Mouse (Mus musculus) C2C12 (cell line): Measurements from ENCODE around the gene Gm12248. TPM values are rescaled to one million over a fixed set of nuclear protein-coding genes. Genes with fewer than 3 reads are reported as not detected.

Source experiments
- H3K27me3 ChIP-seq: one replicate; pipeline ENCODE4 v1.6.1; 2011; ENCODE audit not compliant: control insufficient read depth, insufficient read depth, insufficient read length
- H3K36me3 ChIP-seq: one replicate; pipeline ENCODE4 v1.6.1; 2011; ENCODE audit not compliant: control insufficient read depth, insufficient read depth
- H3K4me3 ChIP-seq: one replicate; pipeline ENCODE4 v1.5.1; 2011; ENCODE audit warnings: mild to moderate bottlenecking, control low read depth; ENCODE audit not compliant: poor library complexity, insufficient read depth, severe bottlenecking
- H3K79me2 ChIP-seq: one replicate; pipeline ENCODE4 v1.6.1; 2011; ENCODE audit not compliant: control insufficient read depth, insufficient read depth
- H3K79me3 ChIP-seq: one replicate; pipeline ENCODE4 v1.6.1; 2011; ENCODE audit warnings: low read depth, control low read depth
- H3ac ChIP-seq: one replicate; pipeline ENCODE3; 2011; ENCODE audit warnings: low read depth; ENCODE audit not compliant: control insufficient read depth, insufficient read length
- CEBPB ChIP-seq: IDR thresholded peaks from one replicate; pipeline ENCODE4 v1.6.1; 2011; ENCODE audit warnings: low read depth, mild to moderate bottlenecking, control low read depth, moderate library complexity
- CTCF ChIP-seq: IDR thresholded peaks from one replicate; pipeline ENCODE4 v1.5.1; 2011; ENCODE audit not compliant: control insufficient read depth, insufficient read depth, insufficient read length
- FOSL1 ChIP-seq: IDR thresholded peaks from one replicate; pipeline ENCODE4 v1.8.0; 2011; ENCODE audit warnings: mild to moderate bottlenecking, low read length; ENCODE audit not compliant: poor library complexity, insufficient read depth, severe bottlenecking
- MAX ChIP-seq: IDR thresholded peaks from one replicate; pipeline ENCODE4 v1.6.1; 2011; ENCODE audit warnings: mild to moderate bottlenecking, control low read depth
- MYOD1 ChIP-seq: IDR thresholded peaks from one replicate; pipeline ENCODE4 v1.6.1; 2011; ENCODE audit warnings: low read depth; ENCODE audit not compliant: control insufficient read depth, insufficient read length
- MYOG ChIP-seq: IDR thresholded peaks from one replicate; pipeline ENCODE4 v1.6.1; 2011; ENCODE audit not compliant: control insufficient read depth, insufficient read length; ENCODE audit errors: extremely low read depth
- USF1 ChIP-seq: IDR thresholded peaks from one replicate; pipeline ENCODE4 v1.6.1; 2011; ENCODE audit warnings: low read depth, mild to moderate bottlenecking, control low read depth, moderate library complexity
- polyA plus RNA-seq: library from polyadenylated mRNA; unstranded; fragments of >200 nt; fragmentation: generic; extraction: Trizol; gene quantifications from one replicate; pipeline ENCODE4 v1.2.1, GENCODE M21; 2012; ENCODE audit warnings: missing spikeins

Gm12248 gene
- polyA plus RNA-seq, 1 experiment, result 0.04 TPM

DNA sequence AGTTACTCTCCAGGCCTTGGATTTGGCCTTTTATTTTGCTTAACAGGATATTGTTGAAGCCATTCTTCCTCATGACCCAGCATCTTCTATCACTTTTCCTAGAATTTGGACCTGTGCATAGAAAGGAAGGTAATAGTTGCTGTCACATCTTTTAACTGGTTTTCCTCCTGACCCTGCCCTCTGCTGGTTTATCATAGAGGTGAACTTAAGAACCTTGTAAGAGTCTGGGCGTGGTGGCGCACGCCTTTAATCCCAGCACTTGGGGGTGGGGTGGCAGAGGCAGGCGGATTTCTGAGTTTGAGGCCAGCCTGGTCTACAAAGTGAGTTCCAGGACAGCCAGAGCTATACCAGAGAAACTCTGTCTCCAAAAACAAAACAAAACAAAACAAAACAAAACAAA is 74.2 kb downstream of the Gm12248 start:
- TF ChIP-seq CTCF (no peak), MYOD1 (no peak), FOSL1 (no peak), USF1 (no peak), CEBPB (no peak), MAX (no peak), MYOG (no peak)
- Histone ChIP-seq H3ac (no peak overlapping the region), H3K79me2 (peaks cover 100% of the 10 kb centered on the region), H3K36me3 (no peaks in the 10 kb centered on the region), H3K27me3 (no peaks in the 10 kb centered on the region), H3K79me3 (peaks cover 100% of the 10 kb centered on the region), H3K4me3 (no peak overlapping the region)

DNA sequence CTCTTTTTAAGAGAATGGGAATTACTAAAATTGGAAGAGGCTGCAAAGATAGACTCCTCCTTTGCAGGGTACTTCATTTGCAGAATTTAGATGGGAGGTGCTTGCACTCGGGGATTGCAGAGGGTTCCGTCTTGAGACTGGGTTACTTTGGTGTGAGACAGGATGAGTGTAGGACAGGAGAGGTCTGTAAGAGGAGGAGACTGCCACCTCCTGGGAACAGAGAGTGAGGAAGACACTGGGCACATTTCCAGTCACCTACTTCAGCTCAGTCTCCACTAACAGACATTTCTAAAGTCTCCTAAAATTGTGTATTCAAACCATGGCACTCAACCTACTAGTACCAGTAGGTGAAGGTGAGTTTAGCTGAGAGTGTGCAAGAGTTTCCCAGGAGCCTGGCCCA is 74.6 kb downstream of the Gm12248 start:
- Histone ChIP-seq H3K4me3 (no peak overlapping the region), H3K79me3 (peaks cover 100% of the 10 kb centered on the region), H3K79me2 (peaks cover 100% of the 10 kb centered on the region), H3K27me3 (no peaks in the 10 kb centered on the region), H3ac (no peak overlapping the region), H3K36me3 (no peaks in the 10 kb centered on the region)
- TF ChIP-seq MYOG (no peak), CTCF (no peak), FOSL1 (no peak), MAX (no peak), USF1 (no peak), MYOD1 (no peak), CEBPB (no peak)

DNA sequence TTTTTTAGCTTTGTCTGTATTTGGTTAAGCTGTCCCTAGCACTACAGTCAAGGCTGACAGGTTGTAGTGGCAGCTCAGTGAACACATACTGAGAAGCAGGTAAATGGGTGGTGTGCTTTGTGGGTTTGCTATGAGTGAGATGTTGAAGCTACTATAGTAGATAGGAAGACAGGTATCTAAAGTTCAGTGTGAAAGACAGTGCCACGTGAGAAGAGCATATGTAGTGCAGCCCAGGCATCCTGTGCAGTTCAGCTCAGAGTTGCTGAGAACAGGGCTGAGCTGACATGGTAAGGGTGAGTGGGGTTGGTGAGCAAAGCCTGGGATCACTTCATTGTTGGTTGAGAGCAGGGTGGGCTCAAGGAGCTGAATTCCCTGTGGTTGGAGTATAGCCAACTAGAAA is 75.5 kb downstream of the Gm12248 start:
- no peak overlapping the region for H3K4me3 ChIP-seq
- peaks cover 100% of the 10 kb centered on the region for H3K79me3 ChIP-seq
- H3K79me2 ChIP-seq, result peaks cover 100% of the 10 kb centered on the region
- no peaks in the 10 kb centered on the region for H3K27me3 ChIP-seq
- no peaks in the 10 kb centered on the region for H3K36me3 ChIP-seq
- no peak overlapping the region for H3ac ChIP-seq
- TF ChIP-seq MAX, result no peak
- TF ChIP-seq MYOG, result no peak
- no peak for TF ChIP-seq MYOD1
- no peak for TF ChIP-seq CTCF
- no peak for TF ChIP-seq FOSL1
- TF ChIP-seq CEBPB, result no peak
- no peak for TF ChIP-seq USF1

DNA sequence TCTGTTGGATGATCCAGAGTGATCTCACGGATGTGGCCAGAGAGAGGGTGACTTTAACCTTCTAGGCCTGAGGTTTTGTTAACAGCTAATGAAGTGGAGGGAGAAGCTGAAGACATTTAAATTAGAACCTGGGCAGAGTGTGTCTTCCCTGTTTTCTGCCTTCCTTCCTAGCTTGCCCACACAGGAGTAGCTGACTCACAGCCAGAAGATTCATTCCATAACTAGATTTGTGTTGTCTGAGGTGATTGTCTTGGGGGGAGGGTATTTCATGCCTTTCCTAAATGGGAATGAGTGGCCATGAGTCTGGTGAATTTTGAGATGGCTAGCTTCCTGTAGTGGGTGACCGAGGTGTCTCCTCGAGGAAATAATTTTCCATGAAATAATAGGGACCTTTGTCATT is 76.6 kb downstream of the Gm12248 start:
- H3K79me2 ChIP-seq, result peaks cover 100% of the 10 kb centered on the region
- peaks cover 100% of the 10 kb centered on the region for H3K79me3 ChIP-seq
- H3K4me3 ChIP-seq, result no peak overlapping the region
- TF ChIP-seq MYOD1 (no peak), USF1 (no peak), MYOG (no peak), MAX (no peak), FOSL1 (no peak), CEBPB (no peak), CTCF (no peak)
- H3K27me3 ChIP-seq, result no peaks in the 10 kb centered on the region
- no peaks in the 10 kb centered on the region for H3K36me3 ChIP-seq
- H3ac ChIP-seq, result no peak overlapping the region

DNA sequence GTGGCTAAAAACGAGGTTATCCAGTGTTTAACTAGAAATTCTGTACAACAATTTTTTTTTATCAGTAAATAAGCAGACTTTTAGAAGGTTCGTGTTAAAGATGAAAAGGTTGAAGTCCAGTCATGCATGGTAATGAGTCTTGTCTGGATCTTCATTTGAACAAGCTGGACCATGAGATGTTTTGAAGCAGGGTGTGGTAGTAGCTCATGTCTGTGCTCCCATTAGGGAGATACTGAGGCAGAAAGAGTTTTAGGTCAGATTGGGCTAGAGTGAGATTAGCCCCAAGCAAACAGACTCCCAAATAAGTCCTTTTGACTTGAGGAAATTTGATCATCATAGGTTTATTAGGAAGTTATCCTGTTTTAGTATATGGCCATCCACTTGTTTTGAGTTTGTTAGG is 77.6 kb downstream of the Gm12248 start:
- peaks cover 100% of the 10 kb centered on the region for H3K79me3 ChIP-seq
- no peaks in the 10 kb centered on the region for H3K27me3 ChIP-seq
- H3K4me3 ChIP-seq, result no peak overlapping the region
- H3ac ChIP-seq, result no peak overlapping the region
- TF ChIP-seq MYOD1 (no peak), MAX (no peak), USF1 (no peak), CEBPB (no peak), FOSL1 (no peak), CTCF (no peak), MYOG (no peak)
- peaks cover 100% of the 10 kb centered on the region for H3K79me2 ChIP-seq
- no peaks in the 10 kb centered on the region for H3K36me3 ChIP-seq

DNA sequence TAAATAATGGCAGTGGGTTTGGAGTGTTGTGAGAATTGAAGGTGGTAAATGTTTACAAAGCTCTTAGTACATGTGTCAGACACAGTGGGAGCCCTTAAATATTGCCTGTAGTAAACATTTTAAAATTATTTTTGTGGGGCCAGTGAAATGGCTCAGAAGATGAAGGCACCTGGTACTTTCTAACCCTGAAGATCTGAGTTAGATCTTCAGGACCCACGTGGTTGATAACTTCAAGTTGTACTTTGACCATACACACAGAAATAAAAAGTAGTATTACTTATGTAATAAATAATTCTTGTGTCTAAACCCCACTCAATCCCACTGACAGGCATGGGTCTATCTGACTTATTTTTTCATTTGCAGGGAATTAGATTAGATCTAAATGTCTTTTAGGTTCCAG is 78.3 kb downstream of the Gm12248 start:
- H3ac ChIP-seq, result no peak overlapping the region
- H3K79me3 ChIP-seq, result peaks cover 98% of the 10 kb centered on the region
- TF ChIP-seq FOSL1 (no peak), MYOG (no peak), USF1 (no peak), CEBPB (no peak), MAX (no peak), MYOD1 (no peak), CTCF (no peak)
- H3K27me3 ChIP-seq, result no peaks in the 10 kb centered on the region
- no peaks in the 10 kb centered on the region for H3K36me3 ChIP-seq
- no peak overlapping the region for H3K4me3 ChIP-seq
- peaks cover 100% of the 10 kb centered on the region for H3K79me2 ChIP-seq

Other genes with a start within 250 kb of the Gm12248 start
- 59.4 TPM for gene Larp1, start 84.1 kb downstream of the Gm12248 start, polyA plus RNA-seq
- 44.6 TPM for gene Cnot8, start 11.0 kb upstream of the Gm12248 start, polyA plus RNA-seq
- gene Gemin5, start 75.4 kb upstream of the Gm12248 start, polyA plus RNA-seq, result 26.7 TPM
- gene Mrpl22, start 78.5 kb upstream of the Gm12248 start, polyA plus RNA-seq, result 106 TPM
- gene Igtp, start 106.4 kb upstream of the Gm12248 start, polyA plus RNA-seq, result 0.12 TPM
- gene Irgm2, start 106.5 kb upstream of the Gm12248 start, polyA plus RNA-seq, result 0.01 TPM
- gene 4930438A08Rik, start 181.7 kb upstream of the Gm12248 start, polyA plus RNA-seq, result 0.01 TPM
- gene Zfp692, start 213.9 kb upstream of the Gm12248 start, polyA plus RNA-seq, result 6.8 TPM
- gene Zfp672, start 237.2 kb upstream of the Gm12248 start, polyA plus RNA-seq, result 12.5 TPM
- 30.8 TPM for gene Sh3bp5l, start 237.6 kb upstream of the Gm12248 start, polyA plus RNA-seq